Mouse (Mus musculus) E14TG2a.4 (cell line): Measurements from ENCODE around the gene Tacr1.

ENCODE experiments used
- CTCF ChIP-seq: conservative IDR thresholded peaks from 2 replicates; pipeline ENCODE4 v1.5.1; 2014; ENCODE audit warnings: low read length
- POU5F1 ChIP-seq: IDR thresholded peaks from 2 replicates; pipeline ENCODE4 v1.6.1; 2014; ENCODE audit warnings: low read length, borderline replicate concordance

DNA sequence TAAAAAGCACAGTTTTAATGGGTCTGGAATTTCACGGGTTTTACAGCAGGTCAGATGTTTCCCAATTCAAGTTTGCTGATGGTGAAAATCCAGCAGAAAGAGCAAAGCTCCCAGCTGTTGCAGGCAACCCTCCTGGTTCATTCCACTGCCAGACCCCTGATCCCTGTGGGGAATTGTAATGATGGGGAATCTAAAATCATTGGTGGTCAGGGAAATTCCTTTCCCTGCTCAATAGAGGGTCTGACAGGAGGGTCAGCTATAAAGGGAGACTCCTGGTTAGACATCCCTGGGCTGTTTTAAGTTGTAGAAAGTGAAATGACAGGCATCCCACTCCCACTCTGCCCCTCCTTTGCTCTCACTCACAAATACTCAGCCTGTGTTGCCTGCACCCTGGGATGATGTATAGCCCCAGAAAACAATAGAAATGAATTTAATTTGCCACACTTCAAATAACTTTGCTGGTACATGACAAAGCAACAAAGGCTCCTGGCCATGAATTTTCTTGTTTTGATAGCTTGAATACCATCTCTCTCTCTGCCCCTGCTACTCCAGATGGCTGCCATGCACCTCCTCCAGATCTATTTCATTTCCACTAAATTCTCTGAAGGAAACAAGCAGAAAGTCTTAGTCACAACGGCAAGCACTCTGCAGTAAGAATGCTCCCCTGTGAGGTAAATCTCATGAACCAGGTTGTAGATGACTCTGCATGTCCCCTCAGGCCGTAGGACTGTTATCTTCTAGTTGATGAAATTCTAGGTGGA, 123.2 kb downstream of the Tacr1 start:
- TF ChIP-seq CTCF (no peak), POU5F1 (no peak)
